Mouse (Mus musculus) kidney, adult 11 months (tissue): ENCODE measurements around the gene Pik3r6.

Experiments
- DNase-seq: peaks from one replicate; pipeline ENCODE4 v3.0.0; 2022

Pik3r6 gene

GRCm38 (mm10) chr11:68502902-68503629 is at the start of gene Pik3r6:
Gene Pik3r6, plus strand, starts transcription at chr11:68503019.
- DNase-seq = peak; percentile 18

GRCm38 (mm10) chr11:68453301-68453700 is 49.5 kb upstream of the Pik3r6 start:
- no peak for DNase-seq

- no peak for DNase-seq
Observed at GRCm38 (mm10) chr11:68458086-68458485, 44.7 kb upstream of the Pik3r6 start.

DNA sequence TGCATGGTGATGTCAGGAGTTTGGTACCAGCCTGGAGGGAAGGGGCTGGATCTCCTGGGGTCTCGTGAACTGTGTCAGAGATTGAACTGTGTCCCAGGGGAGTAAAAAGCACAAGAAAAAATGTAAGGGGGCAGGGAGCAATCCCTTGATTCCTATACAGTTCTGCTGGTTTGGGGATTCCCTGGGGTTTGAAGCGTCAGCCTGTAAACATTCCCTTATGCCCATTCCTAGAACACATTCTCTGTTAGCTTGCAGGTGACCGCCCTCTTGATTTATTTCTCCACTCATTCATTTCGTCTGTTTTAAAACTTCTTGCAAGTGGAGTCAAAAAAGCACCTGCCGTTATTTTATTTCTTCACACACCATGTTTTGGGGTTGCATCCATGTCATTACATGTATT is 43.8 kb upstream of the Pik3r6 start:
- DNase-seq = no peak

DNA sequence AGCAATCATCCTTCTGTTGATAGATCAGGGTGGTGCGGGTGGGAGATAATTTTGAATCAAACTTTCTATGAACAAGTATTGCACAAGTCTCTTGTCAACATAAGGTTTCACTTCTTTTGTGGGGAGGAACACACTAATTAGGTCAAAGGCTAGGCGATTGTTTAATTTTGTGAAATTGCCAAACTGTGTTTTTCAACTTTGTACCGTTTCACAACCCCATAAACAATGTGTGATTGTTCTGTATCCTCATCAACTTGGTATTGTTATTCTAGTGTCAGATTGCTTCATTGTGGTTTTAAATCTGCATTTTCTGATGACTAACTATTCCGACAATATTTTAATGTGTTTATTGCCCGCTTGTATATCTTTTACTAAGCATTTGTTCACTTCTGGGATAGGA is 43.3 kb upstream of the Pik3r6 start:
- no peak for DNase-seq

GRCm38 (mm10) chr11:68462716-68463115 is 40.1 kb upstream of the Pik3r6 start:
- no peak for DNase-seq

DNA sequence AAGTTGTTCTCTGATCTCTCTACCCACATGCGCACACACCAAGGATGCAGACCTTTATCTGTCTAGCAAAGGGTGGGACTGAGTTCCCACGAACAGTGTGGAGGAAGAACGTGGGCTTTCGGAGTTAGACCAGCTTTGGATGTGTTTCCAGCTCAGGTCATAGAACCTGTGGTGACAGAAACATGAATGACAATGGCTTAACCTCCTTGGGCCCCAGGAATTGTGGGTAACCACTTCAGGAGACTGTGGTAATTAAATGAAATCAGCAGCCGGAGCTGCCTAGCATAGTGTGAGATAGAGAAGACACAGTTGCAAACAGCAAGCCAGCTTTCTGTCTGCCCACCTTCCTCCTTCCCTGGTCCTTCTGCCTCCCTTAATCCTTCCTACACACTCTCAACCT is 38.6 kb upstream of the Pik3r6 start:
- DNase-seq = no peak

GRCm38 (mm10) chr11:68465090-68465489 is 37.7 kb upstream of the Pik3r6 start:
- no peak for DNase-seq

DNA sequence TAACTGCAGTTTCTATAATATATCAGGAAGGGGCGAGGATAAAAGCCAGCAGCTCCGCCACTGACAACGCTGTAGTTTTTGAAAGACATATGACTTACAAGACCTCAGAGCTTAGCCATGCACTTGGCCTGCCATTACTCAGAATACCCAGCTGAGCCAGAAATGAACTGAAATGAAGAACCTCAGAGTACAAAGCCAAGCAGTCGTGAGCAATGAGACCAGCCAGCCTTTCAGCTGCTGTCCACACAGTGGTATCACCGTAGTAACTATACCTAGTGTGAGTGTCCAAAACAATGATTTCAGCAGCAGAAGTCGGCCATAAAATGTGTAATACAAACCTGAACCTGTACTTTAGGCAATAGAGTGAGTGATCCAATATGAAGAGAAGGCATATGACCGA is 35.4 kb upstream of the Pik3r6 start:
- DNase-seq = no peak

DNA sequence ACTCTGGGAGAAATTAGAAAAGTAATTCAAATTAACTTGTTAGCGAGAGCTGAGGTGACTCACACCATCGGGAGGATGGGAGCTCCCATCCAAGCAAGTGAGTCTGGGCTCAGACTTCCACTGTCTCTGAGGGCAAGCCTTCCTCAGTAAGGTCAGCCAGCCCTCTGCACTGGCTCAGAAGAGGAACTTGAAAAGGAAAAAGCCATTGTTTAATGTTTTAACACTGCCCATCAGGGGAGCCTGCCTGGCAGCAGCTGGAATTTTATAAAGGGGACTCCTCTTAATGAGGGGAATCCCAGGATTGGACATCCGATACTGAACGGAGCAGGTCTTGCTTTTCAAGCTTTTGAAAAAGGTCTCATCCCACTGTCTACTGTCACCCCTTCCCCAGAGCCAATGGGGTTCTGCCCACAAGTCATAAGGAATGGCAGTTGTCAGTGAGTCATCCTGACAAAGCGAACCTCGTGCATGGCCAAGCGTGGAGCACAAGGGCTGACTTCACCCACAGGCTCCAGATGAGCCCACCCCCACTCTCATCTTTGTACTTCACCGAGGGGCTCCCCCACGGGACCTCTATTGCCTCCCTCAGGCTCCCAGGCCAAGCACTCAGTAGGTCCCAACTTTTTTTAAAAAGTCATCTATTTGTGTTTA is 34.7 kb upstream of the Pik3r6 start:
- DNase-seq = no peak

- DNase-seq = no peak
Observed at GRCm38 (mm10) chr11:68468886-68469285, 33.9 kb upstream of the Pik3r6 start.

GRCm38 (mm10) chr11:68472162-68472849 is 30.5 kb upstream of the Pik3r6 start:
- no peak for DNase-seq

DNA sequence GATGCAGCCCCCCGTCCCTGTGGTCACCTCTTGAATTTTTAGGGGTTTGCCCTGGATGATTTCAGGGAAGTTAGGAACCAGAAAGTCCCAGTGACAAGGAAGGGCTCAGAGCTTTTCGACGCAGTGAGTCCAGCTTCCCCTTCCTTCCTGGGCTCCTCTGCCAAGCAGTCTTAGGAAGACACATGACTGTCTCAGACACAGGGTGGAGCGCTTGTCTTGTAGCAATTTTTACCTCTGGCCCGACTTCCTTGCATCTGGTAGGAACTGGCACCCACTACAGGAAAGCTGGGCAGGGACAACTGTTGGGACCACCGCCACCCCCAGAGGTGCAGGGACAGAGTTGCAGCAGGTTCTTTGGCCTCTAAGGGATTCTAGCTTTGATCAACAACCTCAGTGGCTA is 28.2 kb upstream of the Pik3r6 start:
- DNase-seq = no peak

DNA sequence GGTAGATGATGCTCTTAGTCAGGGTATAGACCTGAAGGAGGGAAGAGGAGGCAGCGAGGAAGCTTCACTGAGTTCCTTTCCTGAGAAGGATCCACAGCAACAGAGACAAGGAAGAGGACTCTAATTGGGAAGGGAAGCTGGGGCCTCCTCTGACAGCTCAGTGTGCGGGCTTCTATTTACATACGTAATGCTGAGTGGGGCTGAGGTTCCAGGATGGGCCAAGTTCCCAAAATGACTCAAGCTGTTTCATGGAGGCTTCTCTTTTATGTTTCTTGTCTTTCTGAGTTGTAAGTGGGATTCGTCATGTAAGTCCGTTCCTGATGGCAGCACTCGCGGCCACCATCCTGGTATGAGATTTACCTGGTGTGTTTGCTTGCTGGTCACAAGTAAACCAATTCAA is 27.1 kb upstream of the Pik3r6 start:
- DNase-seq = no peak

- DNase-seq = no peak
Observed at GRCm38 (mm10) chr11:68477661-68478060, 25.2 kb upstream of the Pik3r6 start.

- no peak for DNase-seq
Observed at GRCm38 (mm10) chr11:68478574-68478981, 24.2 kb upstream of the Pik3r6 start.

GRCm38 (mm10) chr11:68480660-68481059 is 22.2 kb upstream of the Pik3r6 start:
- no peak for DNase-seq

- DNase-seq = no peak
Observed at GRCm38 (mm10) chr11:68482001-68482400, 20.8 kb upstream of the Pik3r6 start.

DNA sequence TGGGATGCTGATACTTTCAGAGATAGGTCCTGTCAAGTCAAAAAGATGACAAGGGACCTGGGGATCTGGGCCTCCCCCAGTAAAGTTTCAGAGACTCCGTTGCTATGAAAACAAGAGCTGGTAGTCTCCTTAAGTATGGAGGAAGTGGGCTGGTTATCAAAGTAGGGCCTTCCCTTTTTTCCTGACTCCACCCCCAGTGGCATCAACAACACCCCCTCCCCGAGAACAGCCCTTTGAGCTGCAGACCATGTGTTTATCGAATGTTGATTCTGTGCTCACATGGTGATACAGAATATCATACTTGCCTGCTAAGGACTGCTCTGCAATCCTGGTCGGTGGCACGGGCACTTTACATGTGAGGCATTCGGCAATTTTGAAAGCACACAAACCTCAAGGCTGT is 19.6 kb upstream of the Pik3r6 start:
- no peak for DNase-seq

GRCm38 (mm10) chr11:68484431-68484830 is 18.4 kb upstream of the Pik3r6 start:
- no peak for DNase-seq

GRCm38 (mm10) chr11:68485206-68485942 is 17.4 kb upstream of the Pik3r6 start:
- peak; percentile 13 for DNase-seq

- DNase-seq = no peak
Observed at GRCm38 (mm10) chr11:68486093-68486492, 16.7 kb upstream of the Pik3r6 start.

DNA sequence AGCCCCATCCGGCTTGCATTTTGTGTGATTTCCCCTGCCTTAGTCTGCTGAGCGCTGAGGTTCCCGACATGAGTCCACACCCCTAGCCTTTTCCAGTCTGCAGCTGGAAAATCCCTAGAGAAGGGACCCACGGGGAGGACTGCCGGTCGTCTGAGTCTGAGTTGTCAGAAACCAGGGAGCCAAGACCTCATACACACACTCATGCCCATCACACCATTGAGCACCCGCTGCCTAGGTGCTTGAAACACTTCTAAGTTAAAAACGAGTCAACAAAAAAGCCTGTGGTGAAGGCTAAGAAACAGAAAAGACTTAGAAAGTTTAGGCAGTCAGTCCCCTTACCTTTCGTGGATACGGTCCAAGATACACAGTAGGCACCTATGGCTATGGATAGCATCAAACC is 15.1 kb upstream of the Pik3r6 start:
- no peak for DNase-seq
